Comparison of ENCODE assay signal across 28 mouse cellular contexts in the genomic region with DNA sequence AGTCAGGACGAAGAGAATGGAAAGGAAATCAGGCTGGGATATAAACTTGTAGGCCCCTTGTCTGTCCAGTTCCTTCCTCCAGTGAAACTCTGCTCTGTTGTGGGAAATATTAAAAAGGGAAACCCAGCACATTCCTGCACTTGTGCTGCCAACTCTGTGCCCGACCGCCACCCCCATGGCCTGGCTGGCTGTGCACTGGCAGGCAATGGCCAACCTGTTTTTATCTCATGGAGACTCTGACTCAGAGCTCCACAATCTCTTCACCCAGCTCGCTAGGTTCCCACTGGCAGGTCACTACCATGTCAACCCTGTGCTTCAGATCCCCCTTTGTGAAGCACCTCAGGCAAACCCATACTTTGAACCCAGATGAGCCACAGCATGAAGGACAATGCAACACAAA. TPM values are rescaled to one million over a fixed set of nuclear protein-coding genes. Genes with fewer than 3 reads are reported as not detected.
"Had no signal": no experiment of that assay in that cellular context is flagged by ENCODE, and none has a peak within 500 bp of the region (broad histone marks: within the 10 kb centered on the region; RNA-seq: fewer than 3 reads in every experiment).

No protein-coding gene starts in this region.

- H3K4me1 ChIP-seq: forebrain, embryonic 12.5 days; forebrain, embryonic 13.5 days; forebrain, embryonic 15.5 days had no signal

- H3K9me3 ChIP-seq: embryonic facial prominence, embryonic 10.5 days; embryonic facial prominence, embryonic 12.5 days; embryonic facial prominence, embryonic 13.5 days; embryonic facial prominence, embryonic 15.5 days; forebrain, embryonic 10.5 days; forebrain, embryonic 12.5 days; forebrain, embryonic 13.5 days; forebrain, embryonic 15.5 days had no signal

- DNase-seq: cerebellum, adult 2 months; cerebellum, adult 8-10 months; cerebellum, adult 9-10 months; cerebellum, adult 9-11 months; cerebellum, postnatal 10 days; cerebellum, postnatal 14 days; cerebellum, postnatal 25 days; cerebellum, postnatal 36 days; embryo, embryonic 11 days; forebrain, postnatal 0 days; gastrocnemius, adult 2 months; gastrocnemius, postnatal 10 days; gastrocnemius, postnatal 14 days; gastrocnemius, postnatal 25 days; gastrocnemius, postnatal 36 days; heart, adult 18-20 months had no signal

- H3K27me3 ChIP-seq: embryonic facial prominence, embryonic 12.5 days; embryonic facial prominence, embryonic 13.5 days; embryonic facial prominence, embryonic 15.5 days; forebrain, embryonic 12.5 days; forebrain, embryonic 13.5 days; forebrain, embryonic 15.5 days had no signal

- H3K27ac ChIP-seq: embryonic facial prominence, embryonic 10.5 days; embryonic facial prominence, embryonic 12.5 days; embryonic facial prominence, embryonic 13.5 days; embryonic facial prominence, embryonic 15.5 days; forebrain, embryonic 10.5 days; forebrain, embryonic 12.5 days; forebrain, embryonic 13.5 days; forebrain, embryonic 15.5 days; gastrocnemius, adult 2 months; heart, adult 2 months had no signal

- ATAC-seq: forebrain, embryonic 13.5 days; forebrain, embryonic 14.5 days; forebrain, embryonic 15.5 days; forebrain, embryonic 16.5 days; forebrain, postnatal 0 days had no signal

- H3K4me2 ChIP-seq: embryonic facial prominence, embryonic 12.5 days; embryonic facial prominence, embryonic 13.5 days; embryonic facial prominence, embryonic 15.5 days; forebrain, embryonic 12.5 days; forebrain, embryonic 13.5 days; forebrain, embryonic 15.5 days had no signal

- H3K36me3 ChIP-seq: embryonic facial prominence, embryonic 10.5 days; embryonic facial prominence, embryonic 12.5 days; embryonic facial prominence, embryonic 13.5 days; embryonic facial prominence, embryonic 15.5 days; forebrain, embryonic 10.5 days; forebrain, embryonic 12.5 days; forebrain, embryonic 15.5 days had no signal

- H3K9ac ChIP-seq: embryonic facial prominence, embryonic 12.5 days; embryonic facial prominence, embryonic 13.5 days; embryonic facial prominence, embryonic 15.5 days; forebrain, embryonic 12.5 days; forebrain, embryonic 13.5 days; forebrain, embryonic 15.5 days; forebrain, postnatal 0 days had no signal

- H3K4me3 ChIP-seq: embryonic facial prominence, embryonic 10.5 days; embryonic facial prominence, embryonic 12.5 days; embryonic facial prominence, embryonic 13.5 days; embryonic facial prominence, embryonic 15.5 days; erythroblast, embryonic 14.5 days; forebrain, embryonic 10.5 days; forebrain, embryonic 12.5 days; forebrain, embryonic 13.5 days; forebrain, embryonic 15.5 days; gastrocnemius, adult 2 months; heart, adult 2 months had no signal

RNA-seq across cellular contexts. Expression of a gene that starts 19.2 kb away (rescaled TPM):
- polyA plus RNA-seq: erythroblast, embryonic 14.5 days had no signal
